Mouse (Mus musculus) stomach, postnatal 0 days (tissue): ENCODE data around the gene Rps6kb2.

ENCODE experiments used
- CTCF ChIP-seq: IDR thresholded peaks from 2 replicates; pipeline ENCODE4 v1.5.1; 2016; ENCODE audit warnings: antibody characterized with exemption, low read depth, mild to moderate bottlenecking, moderate library complexity
- EP300 ChIP-seq: optimal IDR thresholded peaks from 2 replicates; pipeline ENCODE3; 2016; ENCODE audit warnings: antibody characterized with exemption

GRCm38 (mm10) chr19:4108535-4108934 is 54.6 kb downstream of the Rps6kb2 start:
- TF ChIP-seq CTCF = no peak
- no peak for TF ChIP-seq EP300
